Mouse (Mus musculus): Measurements from ENCODE around the gene Sh3tc1. TPM values are rescaled to one million over a fixed set of nuclear protein-coding genes. Genes with fewer than 3 reads are reported as not detected.

Gene Sh3tc1
- polyA plus RNA-seq, 1 experiment from 2014 or later, result 4.3 TPM

DNA sequence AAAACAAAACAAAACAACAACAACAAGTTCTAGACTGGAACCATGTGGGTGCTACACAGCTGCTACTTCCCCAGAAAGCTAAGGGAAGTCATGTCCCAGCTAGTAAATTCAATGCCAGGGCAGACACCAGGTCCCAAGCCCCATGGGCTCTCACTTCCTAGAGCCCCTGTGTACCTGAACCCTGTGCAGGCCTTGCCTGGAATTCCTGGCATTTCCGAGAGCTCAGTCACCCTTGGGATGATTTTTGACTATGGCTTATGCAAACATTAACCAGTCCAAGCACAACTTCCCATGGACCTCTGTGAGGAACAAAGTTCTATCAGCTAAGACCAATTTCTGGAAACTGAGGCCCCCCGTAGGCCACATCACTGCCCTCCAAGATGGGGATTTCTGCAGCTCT, 6.3 kb downstream of the Sh3tc1 start:
- peaks cover 12% of the 10 kb centered on the region for H3K4me1 ChIP-seq (replicated peaks)
- H3K4me3 ChIP-seq (replicated peaks), result no peak overlapping the region
- WGBS, result 76% methylated on average over 2 of the region's 2 CpGs
- no peaks in the 10 kb centered on the region for H3K9me3 ChIP-seq
- H3K27ac ChIP-seq, result no peak overlapping the region
- no peaks in the 10 kb centered on the region for H3K36me3 ChIP-seq
- ATAC-seq (ENCODE audit: insufficient number of reproducible peaks, insufficient read depth, low FRiP score, low TSS enrichment, low read depth), result no peak
- peaks cover 6% of the 10 kb centered on the region for H3K27me3 ChIP-seq
- no peak overlapping the region for H3K4me2 ChIP-seq
- no peak overlapping the region for H3K9ac ChIP-seq (replicated peaks)

DNA sequence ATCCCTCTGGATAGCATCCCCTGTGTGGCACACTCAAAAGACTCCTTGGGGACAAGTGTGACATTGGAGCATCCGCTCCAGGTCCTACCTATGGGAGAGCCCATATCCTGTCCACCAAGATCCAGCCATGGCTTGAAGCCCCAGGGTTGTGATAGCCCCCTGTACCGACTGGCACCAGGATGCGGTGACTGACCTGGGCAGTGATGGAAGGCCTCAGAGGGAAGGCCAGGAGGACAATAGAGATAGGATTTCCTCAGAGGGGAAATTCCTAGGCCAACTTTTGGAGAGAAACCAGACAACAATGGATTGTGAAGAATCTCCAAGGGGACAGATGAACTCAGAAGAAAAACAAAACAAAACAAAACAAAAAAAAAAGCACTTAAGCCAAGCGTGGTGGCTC, 8.8 kb downstream of the Sh3tc1 start:
- no peaks in the 10 kb centered on the region for H3K9me3 ChIP-seq
- no peak for ATAC-seq (ENCODE audit: insufficient number of reproducible peaks, insufficient read depth, low FRiP score, low TSS enrichment, low read depth)
- 88% methylated on average over 4 of the region's 4 CpGs for WGBS

DNA sequence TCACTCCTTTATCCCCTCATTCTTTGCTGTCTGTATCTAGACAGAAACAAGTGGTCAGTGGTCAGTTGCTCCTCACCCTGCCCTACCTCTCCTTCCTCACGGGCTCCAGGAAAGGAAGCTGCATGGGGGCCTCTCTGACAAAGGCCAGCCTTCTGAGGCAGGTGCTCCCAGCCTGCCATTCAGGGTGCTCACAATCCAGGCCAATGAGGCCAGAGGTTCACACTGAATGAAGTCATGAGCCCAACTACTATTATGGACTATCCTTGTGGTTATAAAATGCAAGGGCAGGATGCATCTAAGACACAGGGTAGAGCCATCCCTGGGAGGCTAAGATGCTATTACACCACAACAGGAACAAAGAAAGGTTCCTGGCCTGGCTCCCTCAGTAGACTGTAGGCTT, 9.2 kb downstream of the Sh3tc1 start:
- no peaks in the 10 kb centered on the region for H3K36me3 ChIP-seq
- no peak for ATAC-seq (ENCODE audit: insufficient number of reproducible peaks, insufficient read depth, low FRiP score, low TSS enrichment, low read depth)
- no peak overlapping the region for H3K4me2 ChIP-seq
- peaks cover 4% of the 10 kb centered on the region; the same call in 1 of the 2 replicates for H3K27me3 ChIP-seq
- peaks cover 8% of the 10 kb centered on the region for H3K4me1 ChIP-seq (replicated peaks)
- no peaks in the 10 kb centered on the region for H3K9me3 ChIP-seq
- H3K27ac ChIP-seq, result no peak overlapping the region
- no peak overlapping the region for H3K4me3 ChIP-seq (replicated peaks)
- no peak overlapping the region for H3K9ac ChIP-seq (replicated peaks)
- 90% methylated on average over 1 of the region's 1 CpGs for WGBS

More for the DNA sequence above, 8.8 kb downstream of the Sh3tc1 start:
- Histone ChIP-seq H3K27ac (no peak overlapping the region), H3K27me3 (peaks cover 4% of the 10 kb centered on the region; the same call in 1 of the 2 replicates), H3K4me2 (no peak overlapping the region), H3K4me3 (replicated peaks) (no peak overlapping the region), H3K36me3 (no peaks in the 10 kb centered on the region), H3K9ac (replicated peaks) (no peak overlapping the region), H3K4me1 (replicated peaks) (peaks cover 8% of the 10 kb centered on the region)

DNA sequence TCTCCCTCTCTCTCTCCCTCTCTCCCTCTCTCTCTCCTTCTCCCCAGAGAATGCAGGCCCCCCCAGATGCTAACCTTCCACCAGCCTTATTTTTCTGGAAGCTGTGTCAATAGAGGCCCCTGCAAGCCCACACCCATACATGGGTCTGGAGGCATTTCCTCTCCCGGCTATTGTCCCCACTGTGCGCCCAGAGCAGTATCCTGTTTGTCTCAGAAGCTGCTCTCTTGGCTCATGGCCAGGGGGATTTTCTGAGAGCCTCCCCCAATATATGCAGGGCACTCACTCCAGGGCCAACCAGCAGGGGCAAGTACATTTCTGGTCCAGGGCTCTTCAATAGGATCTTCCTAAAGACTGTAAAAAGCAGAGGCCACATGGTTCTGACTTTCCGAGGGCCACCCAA, 9.9 kb downstream of the Sh3tc1 start:
- no peak for ATAC-seq (ENCODE audit: insufficient number of reproducible peaks, insufficient read depth, low FRiP score, low TSS enrichment, low read depth)
- H3K9me3 ChIP-seq, result no peaks in the 10 kb centered on the region
- H3K27me3 ChIP-seq, result peaks cover 4% of the 10 kb centered on the region; the same call in 1 of the 2 replicates
- no peak overlapping the region for H3K27ac ChIP-seq
- H3K36me3 ChIP-seq, result no peaks in the 10 kb centered on the region
- no peak overlapping the region for H3K4me3 ChIP-seq (replicated peaks)
- H3K9ac ChIP-seq (replicated peaks), result no peak overlapping the region
- H3K4me1 ChIP-seq (replicated peaks), result peaks cover 8% of the 10 kb centered on the region
- WGBS, result 76% methylated on average over 3 of the region's 3 CpGs
- H3K4me2 ChIP-seq, result no peak overlapping the region

DNA sequence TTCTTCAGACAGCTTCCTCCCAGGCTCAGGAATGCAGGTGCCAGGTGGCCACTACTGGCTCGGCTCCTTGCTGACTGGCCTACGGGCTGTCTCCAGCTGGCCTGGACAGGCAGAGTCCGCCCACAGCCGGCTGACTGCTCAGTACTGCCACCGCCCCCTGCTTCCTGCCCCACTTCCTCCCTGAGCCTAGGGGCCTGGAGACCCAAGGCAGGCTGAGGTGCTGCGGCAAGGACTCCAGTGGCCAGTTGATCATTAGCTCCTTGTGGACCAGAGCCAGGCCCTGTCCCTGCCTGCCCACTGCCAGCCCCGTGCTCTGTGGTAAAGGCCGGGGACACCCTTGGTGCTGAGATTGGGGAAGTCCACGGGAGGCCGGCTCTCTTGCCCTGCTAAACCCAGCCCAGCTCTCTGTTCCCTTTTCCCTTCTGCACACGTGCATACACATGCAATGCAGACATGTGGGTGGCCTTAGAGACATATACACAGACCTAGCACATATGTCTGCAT, 10.8 kb downstream of the Sh3tc1 start:
- Histone ChIP-seq H3K36me3 (no peaks in the 10 kb centered on the region), H3K27ac (peak overlapping the region; percentile 67), H3K27me3 (peaks cover 4% of the 10 kb centered on the region; the same call in 1 of the 2 replicates), H3K9me3 (no peaks in the 10 kb centered on the region), H3K4me1 (replicated peaks) (peaks cover 8% of the 10 kb centered on the region), H3K4me3 (replicated peaks) (peak overlapping the region; percentile 16; the same call in 1 of the 2 replicates), H3K4me2 (0 out of 2 replicates have a peak overlapping the region, but pooled peaks have one; percentile 8), H3K9ac (replicated peaks) (no peak overlapping the region; the same call in 1 of the 2 replicates)
- peak; percentile 55; the same call in 1 of the 2 replicates for ATAC-seq (ENCODE audit: insufficient number of reproducible peaks, insufficient read depth, low FRiP score, low TSS enrichment, low read depth)
- WGBS, result 45% methylated on average over 11 of the region's 11 CpGs

DNA sequence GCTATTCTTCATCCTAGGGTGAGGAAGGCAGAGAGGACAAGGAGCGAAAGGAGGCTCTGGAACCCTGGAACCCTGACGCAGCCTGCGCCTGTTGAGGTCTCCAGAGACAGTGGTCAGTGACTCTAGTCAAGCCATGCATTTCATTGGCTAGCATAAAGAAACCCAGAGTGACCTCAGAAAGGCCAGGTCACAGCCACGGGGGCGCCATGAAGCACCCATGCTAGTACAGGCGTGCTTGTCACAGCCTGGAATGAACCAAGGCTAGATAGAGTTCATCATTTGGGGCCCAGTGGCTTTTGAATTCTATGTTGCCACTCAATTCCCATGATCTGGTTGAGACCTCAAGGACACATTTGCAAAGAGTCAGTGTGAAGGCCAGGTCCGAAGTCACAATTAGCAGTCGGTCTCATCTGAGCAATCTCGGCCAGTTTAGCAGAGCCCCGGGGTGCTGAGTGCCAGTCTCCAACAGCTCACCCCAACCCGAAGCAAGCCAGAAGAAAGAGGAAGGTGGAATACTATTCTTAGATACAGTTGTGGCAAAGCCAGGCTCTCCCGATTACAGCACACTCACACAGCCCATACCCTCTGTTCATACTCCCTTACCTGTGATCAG, 11.3 kb downstream of the Sh3tc1 start:
- WGBS, result 85% methylated on average over 12 of the region's 12 CpGs
- Histone ChIP-seq H3K4me3 (replicated peaks) (peak overlapping the region; percentile 16; the same call in 1 of the 2 replicates), H3K4me1 (replicated peaks) (peaks cover 8% of the 10 kb centered on the region), H3K4me2 (peak overlapping the region; percentile 19; the same call in 1 of the 2 replicates), H3K36me3 (no peaks in the 10 kb centered on the region), H3K27me3 (peaks cover 4% of the 10 kb centered on the region; the same call in 1 of the 2 replicates), H3K9me3 (no peaks in the 10 kb centered on the region), H3K9ac (replicated peaks) (no peak overlapping the region; the same call in 1 of the 2 replicates), H3K27ac (peak overlapping the region; percentile 67)
- no peak for ATAC-seq (ENCODE audit: insufficient number of reproducible peaks, insufficient read depth, low FRiP score, low TSS enrichment, low read depth)

DNA sequence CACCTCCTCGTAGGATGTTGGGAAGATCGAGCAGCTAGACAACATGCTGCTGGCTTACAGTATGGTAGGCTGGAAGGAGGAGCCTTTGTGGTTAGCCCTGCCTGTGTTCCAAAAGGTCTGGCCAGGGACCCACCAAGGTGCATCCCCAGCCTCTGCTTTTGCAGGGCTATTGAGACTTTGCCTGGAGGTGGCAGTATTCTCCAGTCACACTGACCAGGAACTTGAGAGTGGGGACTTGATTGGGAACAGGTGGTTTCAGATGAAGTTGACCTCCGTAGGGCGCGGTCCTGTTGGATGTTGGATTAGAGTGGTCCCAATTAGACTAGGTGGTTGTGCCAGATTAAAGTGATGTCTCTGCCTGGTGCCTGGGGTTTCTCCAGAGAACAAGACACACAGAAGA, 12.3 kb downstream of the Sh3tc1 start:
- Histone ChIP-seq H3K4me1 (replicated peaks) (peaks cover 11% of the 10 kb centered on the region), H3K4me3 (replicated peaks) (no peak overlapping the region), H3K36me3 (no peaks in the 10 kb centered on the region), H3K4me2 (peak overlapping the region; percentile 17; the same call in 1 of the 2 replicates), H3K9ac (replicated peaks) (no peak overlapping the region), H3K27ac (no peak overlapping the region), H3K9me3 (no peaks in the 10 kb centered on the region), H3K27me3 (peaks cover 4% of the 10 kb centered on the region; the same call in 1 of the 2 replicates)
- 78% methylated on average over 5 of the region's 5 CpGs for WGBS
- no peak for ATAC-seq (ENCODE audit: insufficient number of reproducible peaks, insufficient read depth, low FRiP score, low TSS enrichment, low read depth)

DNA sequence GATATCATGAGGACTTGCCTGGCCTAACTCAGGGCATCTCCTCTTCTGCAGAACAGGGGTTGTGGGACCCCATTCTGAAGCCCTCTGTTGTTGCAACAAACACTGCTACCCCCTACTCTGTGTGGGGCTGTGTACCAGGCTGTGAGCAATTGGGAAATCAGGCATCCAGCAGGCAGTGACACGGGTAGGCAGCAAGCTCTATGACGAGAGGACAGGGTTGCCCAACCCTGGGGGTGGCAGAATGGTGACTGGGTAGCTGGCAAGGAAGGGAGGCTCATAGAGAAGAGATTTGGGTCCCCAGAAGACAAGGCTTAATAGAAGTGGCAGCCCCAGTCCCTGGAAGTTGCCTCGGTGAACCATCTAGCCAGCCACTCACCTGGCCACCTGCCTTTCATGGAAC, 13.9 kb downstream of the Sh3tc1 start:
- ATAC-seq (ENCODE audit: insufficient number of reproducible peaks, insufficient read depth, low FRiP score, low TSS enrichment, low read depth), result no peak
- peaks cover 4% of the 10 kb centered on the region; the same call in 1 of the 2 replicates for H3K27me3 ChIP-seq
- no peak overlapping the region for H3K9ac ChIP-seq (replicated peaks)
- H3K27ac ChIP-seq, result no peak overlapping the region
- 79% methylated on average over 3 of the region's 3 CpGs for WGBS
- H3K4me3 ChIP-seq (replicated peaks), result no peak overlapping the region
- peaks cover 12% of the 10 kb centered on the region for H3K4me1 ChIP-seq (replicated peaks)
- H3K9me3 ChIP-seq, result no peaks in the 10 kb centered on the region
- H3K36me3 ChIP-seq, result no peaks in the 10 kb centered on the region
- H3K4me2 ChIP-seq, result no peak overlapping the region

DNA sequence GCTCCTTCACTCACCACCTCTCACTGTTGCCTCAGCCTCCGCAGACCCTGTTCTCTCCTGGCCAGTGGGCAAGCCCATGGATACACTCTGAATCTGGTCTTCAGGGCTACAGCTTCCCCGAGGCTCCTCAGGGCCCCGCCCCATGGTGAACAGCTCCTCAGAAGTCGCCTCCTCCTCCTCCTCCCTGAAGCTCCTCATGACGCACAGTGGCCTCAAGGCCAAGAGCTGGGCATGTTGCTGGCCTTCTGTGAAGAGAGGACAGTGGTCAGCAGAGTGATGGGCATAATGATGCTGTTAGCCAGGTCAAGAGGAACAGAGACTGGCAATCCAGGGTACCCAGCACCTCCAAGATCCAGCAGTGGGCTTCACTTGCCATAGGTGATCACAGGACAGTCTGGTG, 15.9 kb downstream of the Sh3tc1 start:
- ATAC-seq (ENCODE audit: insufficient number of reproducible peaks, insufficient read depth, low FRiP score, low TSS enrichment, low read depth), result no peak
- WGBS, result 67% methylated on average over 5 of the region's 5 CpGs
- no peaks in the 10 kb centered on the region for H3K9me3 ChIP-seq
- peaks cover 6% of the 10 kb centered on the region for H3K4me1 ChIP-seq (replicated peaks)
- no peak overlapping the region for H3K4me2 ChIP-seq
- no peak overlapping the region; the same call in 1 of the 2 replicates for H3K9ac ChIP-seq (replicated peaks)
- no peak overlapping the region for H3K4me3 ChIP-seq (replicated peaks)
- peaks cover 4% of the 10 kb centered on the region; the same call in 1 of the 2 replicates for H3K27me3 ChIP-seq
- no peak overlapping the region for H3K27ac ChIP-seq
- H3K36me3 ChIP-seq, result no peaks in the 10 kb centered on the region

DNA sequence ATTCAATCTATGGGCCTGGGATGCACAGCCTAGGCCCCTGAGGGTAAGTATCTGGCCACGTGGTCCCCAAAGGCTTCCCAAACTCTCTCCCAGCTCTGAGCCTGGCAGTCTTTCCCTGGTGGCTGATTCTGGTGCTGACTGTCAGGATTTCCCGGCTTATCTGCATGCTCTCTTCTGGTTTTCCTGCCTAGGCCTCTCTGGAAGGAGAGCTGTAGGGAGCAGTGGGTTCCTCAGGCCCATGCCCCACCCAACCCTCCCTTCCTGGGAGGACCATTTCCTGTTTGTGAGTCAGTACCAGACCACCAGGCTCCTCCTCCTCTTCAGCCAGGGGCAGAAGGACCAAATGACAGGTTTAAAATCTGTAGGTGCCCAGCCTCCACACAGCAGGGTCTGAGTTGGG, 17.1 kb downstream of the Sh3tc1 start:
- no peak overlapping the region for H3K4me3 ChIP-seq (replicated peaks)
- ATAC-seq (ENCODE audit: insufficient number of reproducible peaks, insufficient read depth, low FRiP score, low TSS enrichment, low read depth), result no peak
- H3K4me2 ChIP-seq, result no peak overlapping the region
- WGBS, result 42% methylated on average over 2 of the region's 2 CpGs
- H3K36me3 ChIP-seq, result no peaks in the 10 kb centered on the region
- no peaks in the 10 kb centered on the region for H3K9me3 ChIP-seq
- peaks cover 3% of the 10 kb centered on the region; the same call in 1 of the 2 replicates for H3K4me1 ChIP-seq (replicated peaks)
- no peak overlapping the region for H3K9ac ChIP-seq (replicated peaks)
- peaks cover 4% of the 10 kb centered on the region; the same call in 1 of the 2 replicates for H3K27me3 ChIP-seq
- H3K27ac ChIP-seq, result no peak overlapping the region

DNA sequence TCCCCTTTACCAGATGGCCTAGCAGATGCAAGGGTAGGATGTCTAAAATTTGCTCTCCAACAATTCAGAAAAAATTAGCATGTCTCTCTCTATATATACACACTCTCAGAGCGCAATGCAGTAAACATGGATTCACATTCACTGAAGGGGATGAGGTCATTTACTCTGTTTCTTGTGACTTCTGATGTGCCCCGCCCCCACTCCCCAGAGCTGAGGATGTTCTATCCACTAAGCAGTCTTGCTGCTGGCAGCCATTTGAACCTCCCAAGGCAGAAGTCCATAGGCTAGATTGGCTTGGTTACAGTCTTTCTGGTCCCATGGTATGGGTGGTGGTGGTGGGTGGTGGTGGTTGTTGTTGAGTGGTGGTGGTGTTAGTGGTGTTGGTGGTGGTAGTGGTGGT, 17.9 kb downstream of the Sh3tc1 start:
- H3K4me1 ChIP-seq (replicated peaks), result peaks cover 3% of the 10 kb centered on the region; the same call in 1 of the 2 replicates
- no peaks in the 10 kb centered on the region for H3K36me3 ChIP-seq
- 93% methylated on average over 2 of the region's 2 CpGs for WGBS
- no peak overlapping the region for H3K9ac ChIP-seq (replicated peaks)
- no peak overlapping the region for H3K27ac ChIP-seq
- H3K9me3 ChIP-seq, result no peaks in the 10 kb centered on the region
- no peak overlapping the region for H3K4me2 ChIP-seq
- H3K27me3 ChIP-seq, result peaks cover 4% of the 10 kb centered on the region; the same call in 1 of the 2 replicates
- no peak for ATAC-seq (ENCODE audit: insufficient number of reproducible peaks, insufficient read depth, low FRiP score, low TSS enrichment, low read depth)
- no peak overlapping the region for H3K4me3 ChIP-seq (replicated peaks)

Data from limb, embryonic 12.5 days (tissue).